Mouse (Mus musculus) gastrocnemius, postnatal 25 days (tissue): ENCODE results near the gene Odf2. TPM values are rescaled to one million over a fixed set of nuclear protein-coding genes. Genes with fewer than 3 reads are reported as not detected.
"Not testable (repeated sequence)": the region's sequence is repeated elsewhere in the genome, so short reads cannot be mapped to it uniquely, and the experiment has no call there.

Source experiments
- DNase-seq: peaks from one replicate; pipeline ENCODE4 v3.0.0; 2022
- total RNA-seq, 2 experiments: library from RNA; stranded (reverse); gene quantifications; 1 replicate in 1 of 2; 2 replicates in 1 of 2; pipeline ENCODE4 v1.2.3; 2021

Odf2 gene
- total RNA-seq, 2 experiments from 2014 or later, result 10.3 to 14.7 TPM

DNA sequence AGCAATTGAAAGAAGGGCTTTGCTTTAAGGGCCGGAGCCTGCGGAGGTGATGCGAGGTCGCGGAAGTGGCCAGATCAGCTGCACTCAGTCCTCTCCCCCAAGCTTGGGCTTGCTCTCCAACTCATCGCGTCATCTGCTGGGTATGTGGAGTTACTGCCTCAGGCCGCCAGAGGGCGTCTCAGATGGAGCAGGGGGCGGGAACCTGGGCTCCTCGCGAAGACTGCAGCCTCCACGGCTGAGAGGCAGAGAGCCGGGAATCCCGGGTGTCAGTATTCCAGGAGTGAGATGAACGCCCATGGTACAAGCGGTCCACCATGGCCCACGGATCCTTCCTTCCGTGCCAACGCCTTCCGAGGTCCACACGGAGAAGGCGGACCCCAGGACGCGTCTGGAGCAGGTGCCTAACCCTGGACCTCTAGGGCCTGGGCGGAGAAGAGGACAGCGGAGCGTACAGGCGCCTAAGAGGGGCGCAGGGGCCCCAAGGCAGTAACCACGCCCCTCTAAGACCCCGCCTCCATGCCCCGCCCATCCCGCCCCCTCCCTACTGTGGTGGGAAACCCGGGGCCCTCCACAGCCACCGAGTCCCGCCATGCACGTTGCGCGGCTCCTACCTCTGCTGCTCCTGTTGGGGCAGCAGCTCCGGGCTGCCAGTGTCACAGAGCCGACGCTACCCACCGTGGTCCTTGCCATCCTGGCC is 19.9 kb upstream of the Odf2 start, which contains the start of gene Cercam:
Gene Cercam (plus strand): TSS at position 216 of the 697 bp plus-strand sequence.
- peak; percentile 86 for DNase-seq

DNA sequence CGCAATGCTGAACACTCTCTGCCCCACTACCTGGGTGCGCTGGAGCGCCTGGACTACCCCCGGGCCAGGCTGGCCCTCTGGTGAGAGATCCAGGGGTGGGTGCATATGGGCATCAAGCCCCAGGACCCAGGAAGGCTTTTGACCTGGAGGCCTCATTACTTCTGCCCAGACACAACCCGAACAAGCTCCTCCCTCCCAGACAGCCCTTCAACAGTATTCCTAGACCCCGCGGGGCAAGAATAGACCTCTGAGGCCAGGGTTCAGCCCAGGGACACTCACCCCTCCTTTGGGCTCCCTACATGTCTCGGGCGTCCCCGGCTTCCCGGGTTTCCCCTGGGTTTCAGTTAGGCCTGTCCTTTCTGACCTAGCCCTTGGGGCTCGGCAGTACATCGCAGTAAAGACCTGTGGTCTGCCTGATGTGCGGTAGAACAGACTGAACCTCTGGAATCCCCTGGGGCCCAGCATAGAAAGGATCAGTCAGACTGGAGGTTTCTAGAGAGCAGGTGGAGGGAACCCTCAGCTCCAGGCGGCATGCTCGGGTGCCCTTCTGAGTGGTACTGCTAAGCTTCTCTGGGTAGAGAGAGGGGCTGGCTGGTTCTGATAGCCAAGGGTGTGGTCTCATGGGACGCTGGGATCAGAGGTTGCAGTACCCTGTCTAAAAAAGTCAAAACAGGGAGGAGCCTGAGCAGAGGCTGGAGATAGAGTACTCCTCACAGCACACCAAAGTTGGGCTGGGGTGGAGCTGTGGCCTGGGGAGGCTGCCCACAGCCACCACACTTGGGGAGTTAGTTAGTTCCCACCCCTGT is 19.2 kb upstream of the Odf2 start:
- DNase-seq, result peak; percentile 61

DNA sequence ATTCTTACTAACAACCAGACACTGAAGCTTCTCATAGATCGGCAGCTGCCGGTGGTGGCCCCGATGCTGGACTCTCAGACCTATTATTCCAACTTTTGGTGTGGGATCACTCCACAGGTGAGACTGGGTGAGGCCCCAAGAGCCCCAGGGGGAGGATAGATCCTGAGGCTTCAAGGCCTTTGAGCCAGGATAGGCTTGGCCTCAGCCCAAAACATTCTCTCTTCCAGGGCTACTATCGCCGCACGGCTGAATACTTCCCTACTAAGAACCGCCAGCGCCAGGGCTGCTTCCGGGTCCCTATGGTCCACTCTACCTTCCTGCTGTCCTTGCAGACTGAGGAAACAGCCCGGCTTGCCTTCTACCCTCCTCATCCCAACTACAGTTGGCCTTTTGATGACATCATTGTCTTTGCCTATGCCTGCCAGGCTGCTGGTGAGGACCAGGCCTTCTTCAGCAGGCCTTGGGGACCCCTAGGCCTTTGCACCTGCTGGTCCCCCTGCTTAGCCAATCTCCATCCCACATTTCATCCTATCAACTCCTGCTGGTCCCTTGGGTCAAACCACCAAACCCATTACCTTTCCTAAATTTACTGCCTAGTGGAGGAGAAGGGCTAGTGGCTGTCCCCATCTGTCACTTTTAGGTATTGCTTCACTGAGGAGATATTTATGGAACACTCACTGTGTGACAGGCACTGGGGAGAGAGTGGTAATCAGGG is 16.3 kb upstream of the Odf2 start:
- no peak for DNase-seq

DNA sequence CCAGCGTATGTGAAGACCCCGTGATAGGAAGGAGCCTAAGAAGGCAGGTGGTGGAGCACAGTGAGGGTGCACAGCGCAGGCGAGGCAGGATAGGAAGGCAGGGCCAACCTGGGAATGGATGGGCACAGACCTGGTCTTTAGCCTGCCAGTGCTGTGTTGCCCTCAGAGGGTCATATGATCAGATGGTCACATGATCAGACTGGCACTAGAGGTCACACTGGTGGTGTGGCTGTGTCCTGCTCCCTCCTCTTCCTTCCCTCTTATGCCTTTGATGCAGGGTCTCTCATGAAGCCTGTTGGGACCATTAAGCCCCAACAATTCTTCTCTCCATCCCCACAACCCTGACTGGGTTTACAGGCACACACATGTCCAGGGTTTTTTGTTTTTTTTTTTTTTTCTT is 15.2 kb upstream of the Odf2 start:
- no peak for DNase-seq

DNA sequence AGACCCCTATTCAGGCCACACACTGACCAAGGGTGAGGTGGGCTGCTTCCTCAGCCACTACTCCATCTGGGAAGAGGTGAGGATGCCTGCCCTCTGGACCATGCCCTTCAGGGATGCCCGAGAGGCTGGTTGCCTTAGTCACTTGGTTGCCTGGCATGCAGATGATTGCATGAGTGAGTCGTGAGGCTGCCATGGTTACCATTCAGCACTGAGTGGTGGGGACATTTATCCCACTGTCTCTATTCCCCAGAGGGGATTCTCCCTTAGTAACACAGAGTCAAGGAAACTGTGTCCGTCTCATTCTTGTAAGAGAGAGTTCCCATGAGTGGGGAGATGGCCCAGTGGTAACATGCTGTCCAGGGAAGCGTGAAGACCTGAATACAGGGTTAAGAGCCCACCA is 11.0 kb upstream of the Odf2 start:
- no peak for DNase-seq

DNA sequence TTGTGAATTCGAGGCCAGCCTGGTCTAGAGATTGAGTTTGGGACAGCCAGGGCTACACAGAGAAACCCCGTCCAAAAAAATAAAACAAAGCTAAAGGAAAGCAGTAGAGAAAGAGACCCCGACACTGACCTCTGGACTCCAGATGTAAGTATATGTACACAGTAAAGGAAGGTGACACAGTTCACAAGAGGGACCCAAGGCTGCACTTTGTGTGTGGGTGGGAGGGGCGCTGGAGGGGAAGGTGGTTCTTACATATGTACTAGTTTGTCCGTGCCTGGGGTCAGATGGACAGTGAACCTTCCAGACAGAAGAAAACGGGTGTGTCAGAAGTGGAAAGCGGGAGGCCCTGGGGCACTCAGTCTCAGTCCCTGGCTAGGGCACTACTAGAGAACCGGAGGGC is 9.8 kb upstream of the Odf2 start:
- no peak for DNase-seq

DNA sequence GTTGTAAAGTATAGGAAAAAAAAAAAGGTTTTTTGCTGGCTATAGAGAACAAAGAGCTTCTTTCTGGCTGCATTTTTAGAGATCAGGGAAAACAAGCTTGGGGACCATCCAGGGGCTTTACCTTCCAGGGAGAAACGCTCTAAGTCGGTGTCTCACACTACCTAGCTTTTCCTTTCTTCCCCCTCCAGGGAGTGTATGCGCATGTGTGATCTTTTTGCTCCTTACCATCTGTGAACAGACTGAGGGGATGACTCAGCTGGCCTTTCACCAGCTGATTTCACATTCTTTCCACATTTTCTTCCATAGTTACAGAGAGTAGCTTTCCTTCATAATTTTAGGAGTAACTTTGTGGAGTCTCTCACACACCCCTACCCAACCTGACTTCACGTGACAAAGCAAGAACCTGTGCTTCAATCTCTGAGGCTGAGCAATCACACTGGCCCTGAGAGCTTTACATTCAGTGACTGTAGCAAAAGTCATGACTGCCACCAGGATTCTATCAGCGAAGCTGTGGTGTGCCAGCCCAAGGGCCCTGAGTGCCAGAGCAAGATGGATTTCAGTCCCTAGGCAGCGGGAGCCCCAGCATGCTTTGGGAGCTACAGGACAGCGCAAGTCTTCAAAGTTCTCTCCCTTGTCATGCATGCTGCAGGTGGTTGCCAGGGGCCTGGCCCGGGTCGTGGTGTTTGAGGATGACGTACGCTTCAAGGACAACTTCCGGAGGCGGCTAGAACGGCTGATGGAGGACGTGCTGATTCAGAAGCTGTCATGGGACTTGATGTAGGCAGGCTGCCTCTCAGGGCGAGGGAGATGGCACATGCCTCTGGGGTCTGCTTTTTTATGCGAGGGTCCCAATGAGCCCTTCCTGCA is 8.8 kb upstream of the Odf2 start:
- no peak for DNase-seq

DNA sequence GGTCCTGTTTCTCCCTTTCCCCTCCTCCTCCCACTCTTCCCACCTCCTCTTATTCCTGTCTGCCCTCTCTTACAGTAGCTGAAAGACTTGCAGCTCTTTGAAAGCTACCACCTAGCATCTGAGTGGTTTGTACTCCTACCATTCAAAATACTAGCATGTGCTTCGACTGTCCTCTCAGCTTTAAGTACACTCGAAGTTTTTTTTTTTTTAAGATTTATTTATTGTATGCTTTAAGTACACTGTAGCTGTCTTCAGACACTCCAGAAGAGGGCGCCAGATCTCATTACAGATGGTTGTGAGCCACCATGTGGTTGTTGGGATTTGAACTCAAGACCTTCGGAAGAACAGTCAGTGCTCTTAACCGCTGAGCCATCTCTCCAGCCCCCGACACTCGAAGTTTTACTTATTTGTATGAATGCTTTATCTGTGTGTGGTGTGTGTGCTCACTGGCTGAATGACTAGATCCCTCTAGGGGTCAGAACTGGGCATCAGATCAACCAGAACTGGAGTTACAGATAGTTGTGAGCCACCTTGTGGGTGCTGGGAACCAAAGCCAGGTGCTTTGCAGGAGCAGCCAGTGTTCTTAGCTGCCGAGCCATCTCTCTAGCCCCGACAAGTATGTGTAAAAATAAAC is 2.2 kb upstream of the Odf2 start:
- not testable (repeated sequence) for DNase-seq

DNA sequence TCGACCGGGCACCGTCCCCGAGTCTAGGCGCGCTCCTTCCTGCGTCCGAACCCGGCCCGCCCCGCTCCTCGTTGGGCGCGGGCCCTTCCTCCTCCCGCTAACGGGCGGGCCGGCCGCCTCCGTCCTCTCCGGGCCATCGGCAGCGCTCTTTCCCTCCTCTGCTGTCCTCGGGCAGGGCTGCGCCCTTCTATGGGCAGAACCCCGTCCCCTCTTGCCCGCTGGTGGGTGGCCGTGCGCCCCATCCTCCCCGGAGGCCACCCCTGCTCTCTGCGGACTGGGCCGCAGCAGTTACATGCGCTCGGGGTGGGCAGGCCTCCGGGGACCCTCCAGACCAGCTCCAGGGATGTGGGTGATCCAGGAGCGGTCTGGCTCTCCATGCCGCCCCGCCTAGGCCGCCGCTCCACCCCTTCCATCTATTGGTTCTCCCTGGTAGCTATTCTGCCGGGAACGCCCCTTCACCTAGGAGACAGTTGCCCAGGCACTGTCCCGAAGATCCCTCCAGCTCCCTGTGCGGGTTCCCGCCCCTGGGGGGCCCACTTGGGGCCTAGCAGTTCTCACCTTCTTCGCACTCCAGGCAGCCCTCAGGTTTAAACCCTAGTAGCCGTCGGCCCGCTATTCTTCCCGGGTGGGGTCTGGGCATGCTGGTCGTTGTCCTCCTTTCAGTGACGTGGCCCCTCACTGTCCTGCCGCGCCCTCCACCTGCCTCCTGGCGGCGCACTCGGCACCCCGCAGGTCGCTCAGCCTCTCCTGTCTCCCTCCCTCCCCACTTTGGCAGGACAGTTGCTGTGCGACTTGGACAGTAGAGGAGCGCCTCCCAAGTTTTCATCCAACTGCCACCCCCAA is 1.2 kb downstream of the Odf2 start:
- DNase-seq, result peak; percentile 84

DNA sequence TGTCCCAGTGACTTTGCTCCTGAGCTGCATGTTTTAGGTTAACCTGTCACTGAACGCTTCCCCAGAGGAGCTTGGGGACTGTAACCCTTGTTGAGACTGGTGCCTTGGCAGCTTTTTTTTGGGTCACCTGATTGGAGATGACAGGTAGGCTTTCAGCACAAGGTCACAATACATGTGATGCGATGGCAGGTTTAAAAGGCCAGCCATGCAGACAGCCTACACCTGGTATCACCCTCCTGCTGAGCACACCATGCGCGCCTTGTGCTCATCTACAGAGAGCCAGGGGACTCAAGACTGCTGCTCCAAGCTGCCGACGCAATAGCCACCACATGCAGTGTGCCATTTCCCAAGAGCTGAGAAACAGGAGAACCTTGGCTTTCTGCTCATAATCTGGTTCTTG is 2.8 kb downstream of the Odf2 start:
- no peak for DNase-seq

DNA sequence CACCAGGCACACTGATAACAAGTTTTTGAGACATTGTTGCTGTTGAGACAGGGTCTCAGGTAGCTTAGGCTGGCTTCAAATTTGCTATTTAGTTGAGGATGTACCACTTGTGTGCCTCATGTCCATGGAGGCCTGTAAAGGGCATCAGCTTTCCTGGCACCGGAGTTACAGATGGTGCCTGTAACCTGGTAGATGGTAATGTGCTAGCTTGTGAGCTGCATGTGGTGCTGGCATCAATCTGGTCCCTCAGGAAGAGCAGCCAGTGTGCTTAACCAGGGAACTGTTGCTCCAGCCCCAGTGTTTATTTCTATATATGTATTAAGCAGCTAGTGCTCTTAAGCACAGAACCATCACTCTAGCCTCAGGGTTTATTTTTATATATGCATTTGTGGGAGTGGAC is 7.0 kb downstream of the Odf2 start:
- no peak for DNase-seq

DNA sequence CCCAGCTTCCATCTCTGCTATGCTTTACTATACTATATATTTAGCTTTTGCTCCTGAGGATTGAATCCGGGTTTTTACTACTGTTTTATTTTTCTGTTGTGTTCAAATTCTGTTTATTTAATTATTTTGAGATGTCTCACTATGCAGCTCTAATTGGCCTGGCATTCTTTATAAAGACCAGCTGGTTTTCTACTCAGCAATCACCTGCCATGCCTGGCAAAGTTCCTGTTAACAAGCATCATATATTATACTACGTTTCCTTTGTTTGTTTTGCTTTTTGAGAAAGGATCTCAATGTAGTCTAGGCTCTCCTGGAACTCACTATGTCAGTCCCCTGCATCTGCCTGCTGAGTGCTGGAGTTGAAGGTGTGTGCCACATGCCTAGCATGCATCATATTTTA is 8.3 kb downstream of the Odf2 start:
- no peak for DNase-seq

DNA sequence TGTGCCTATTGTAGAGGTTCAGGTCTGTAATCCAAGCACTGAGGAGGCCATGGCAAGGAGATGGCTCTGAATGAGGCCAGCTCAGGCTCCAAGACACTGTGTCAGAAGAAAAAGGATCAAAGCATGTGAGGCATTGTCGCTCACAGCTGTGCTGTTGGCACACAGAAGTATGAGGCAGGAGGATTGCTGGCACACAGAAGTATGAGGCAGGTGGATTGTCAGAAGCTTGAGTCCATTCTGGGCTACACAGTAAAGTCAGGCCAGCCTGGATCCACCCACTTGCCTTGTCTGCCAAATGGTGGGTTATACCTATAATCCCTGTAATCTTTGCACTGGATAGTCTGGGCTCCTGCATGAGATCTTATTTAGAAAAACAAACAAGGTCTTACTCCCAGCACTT is 9.1 kb downstream of the Odf2 start:
- no peak for DNase-seq

DNA sequence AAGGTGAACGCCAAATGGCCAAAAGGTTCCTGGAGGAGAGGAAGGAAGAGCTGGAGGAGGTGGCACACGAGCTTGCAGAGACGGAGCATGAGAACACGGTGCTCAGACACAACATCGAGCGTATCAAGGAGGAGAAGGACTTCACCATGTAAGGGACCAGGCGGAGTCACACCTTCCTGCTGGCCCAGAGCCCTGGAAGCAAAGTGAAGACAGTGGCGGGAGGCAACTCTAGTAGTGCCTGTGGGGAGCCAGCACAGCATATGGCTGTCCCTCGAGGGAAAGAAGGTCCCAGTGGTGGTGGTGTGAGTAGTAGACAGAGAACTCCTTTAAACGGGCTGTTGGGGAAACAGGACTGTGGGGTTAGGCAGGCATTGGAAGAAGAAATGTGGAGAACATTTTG is 13.2 kb downstream of the Odf2 start:
- no peak for DNase-seq

DNA sequence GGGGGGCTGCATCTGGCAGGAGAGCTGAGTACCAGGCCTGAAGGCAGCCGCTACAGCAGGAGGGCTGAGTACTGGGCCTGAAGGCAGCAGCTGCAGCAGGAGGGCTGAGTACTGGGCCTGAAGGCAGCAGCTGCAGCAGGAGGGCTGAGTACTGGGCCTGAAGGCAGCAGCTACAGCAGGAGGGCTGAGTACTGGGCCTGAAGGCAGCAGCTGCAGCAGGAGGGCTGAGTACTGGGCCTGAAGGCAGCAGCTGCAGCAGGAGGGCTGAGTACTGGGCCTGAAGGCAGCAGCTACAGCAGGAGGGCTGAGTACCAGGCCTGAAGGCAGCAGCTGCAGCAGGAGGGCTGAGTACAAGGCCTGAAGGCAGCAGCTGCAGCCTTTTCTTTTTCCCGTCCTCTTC is 19.1 kb downstream of the Odf2 start:
- DNase-seq, result not testable (repeated sequence)

DNA sequence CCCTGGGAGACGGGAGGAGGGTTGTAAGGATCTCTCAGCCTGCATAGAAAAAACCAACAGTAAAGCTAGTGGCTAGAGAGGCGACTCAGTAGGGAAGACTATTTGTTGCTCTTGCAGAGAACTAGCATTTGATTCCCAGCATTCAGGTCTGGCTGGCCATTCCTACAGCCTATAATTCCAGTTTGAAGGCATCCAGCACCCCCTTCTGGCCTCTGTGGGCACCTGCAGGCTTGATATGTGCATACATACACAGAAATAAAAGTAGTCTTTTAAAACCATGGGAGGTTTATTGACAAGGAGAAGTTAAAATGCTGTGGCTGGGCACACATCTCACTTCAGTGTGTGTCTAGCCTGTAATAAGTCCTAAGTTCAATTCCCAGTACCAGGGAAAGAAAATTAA is 21.0 kb downstream of the Odf2 start:
- no peak for DNase-seq

DNA sequence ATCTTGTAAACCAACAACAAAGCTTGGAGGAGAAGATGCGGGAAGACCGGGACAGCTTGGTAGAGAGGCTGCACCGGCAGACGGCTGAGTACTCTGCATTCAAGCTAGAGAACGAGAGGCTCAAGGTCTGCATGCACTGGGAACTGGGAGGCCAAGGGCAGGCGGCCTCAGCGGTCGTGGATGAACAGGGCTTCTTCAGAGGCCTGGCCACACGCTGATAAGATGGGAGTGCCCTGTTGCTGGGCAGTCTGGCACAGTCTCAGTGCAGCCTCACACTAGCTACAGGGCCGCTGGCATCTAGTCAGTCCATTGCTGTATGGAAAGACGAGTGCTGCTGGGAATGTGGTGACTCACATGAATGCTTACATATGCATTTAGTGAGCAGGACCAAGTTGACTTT is 28.6 kb downstream of the Odf2 start:
- DNase-seq, result no peak

DNA sequence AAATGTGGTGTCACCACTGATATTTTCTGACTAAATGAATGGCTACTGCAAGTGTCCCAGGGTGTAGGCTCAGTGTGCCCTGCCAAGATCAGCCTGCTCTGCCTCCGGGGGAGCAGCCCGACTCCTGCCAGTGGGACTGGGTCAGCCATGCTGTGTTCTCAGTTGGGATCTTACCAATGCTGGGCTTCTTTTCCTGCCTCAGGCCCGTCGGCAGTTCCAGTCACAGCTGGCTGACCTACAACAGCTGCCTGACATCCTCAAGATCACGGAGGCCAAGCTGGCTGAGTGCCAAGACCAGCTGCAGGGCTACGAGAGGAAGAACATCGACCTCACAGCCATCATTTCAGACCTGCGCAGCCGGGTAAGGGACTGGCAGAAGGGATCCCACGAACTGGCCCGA is 33.0 kb downstream of the Odf2 start:
- peak; percentile 65 for DNase-seq

DNA sequence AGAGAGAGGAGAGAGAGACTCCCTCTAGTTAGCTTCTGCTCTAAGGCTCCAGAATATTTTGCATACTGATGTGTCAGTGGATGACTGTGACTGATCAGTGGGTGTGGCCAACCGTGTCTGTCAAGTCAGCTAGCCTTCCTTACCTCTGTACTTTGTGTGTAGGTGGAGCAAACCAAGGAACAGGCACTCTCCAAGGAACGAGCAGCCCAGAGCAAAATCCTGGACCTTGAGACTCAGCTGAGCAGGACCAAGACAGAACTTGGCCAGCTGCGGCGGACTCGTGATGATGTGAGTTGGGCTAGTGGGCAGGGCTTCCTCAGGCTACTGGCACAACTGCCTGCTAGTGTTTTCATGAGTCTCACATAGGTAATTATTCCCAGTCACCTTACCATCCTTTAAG is 37.5 kb downstream of the Odf2 start:
- DNase-seq, result no peak

DNA sequence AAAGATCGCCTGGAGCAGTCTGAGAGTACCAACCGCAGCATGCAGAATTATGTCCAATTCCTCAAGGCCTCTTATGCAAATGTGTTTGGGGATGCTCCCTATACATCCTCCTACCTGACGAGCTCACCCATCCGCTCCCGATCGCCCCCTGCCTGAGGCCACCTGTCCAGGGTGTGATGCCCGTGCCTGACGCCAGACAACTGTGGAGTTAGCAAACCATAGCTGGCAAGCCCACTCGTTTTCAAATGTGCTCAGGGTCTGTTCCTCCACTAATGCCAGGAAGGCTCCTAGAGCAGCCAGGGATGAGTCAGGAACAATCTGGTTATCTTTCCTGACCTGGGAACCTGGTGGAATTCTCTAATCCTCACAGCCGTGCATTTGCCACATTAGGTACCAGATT is 41.5 kb downstream of the Odf2 start:
- no peak for DNase-seq

DNA sequence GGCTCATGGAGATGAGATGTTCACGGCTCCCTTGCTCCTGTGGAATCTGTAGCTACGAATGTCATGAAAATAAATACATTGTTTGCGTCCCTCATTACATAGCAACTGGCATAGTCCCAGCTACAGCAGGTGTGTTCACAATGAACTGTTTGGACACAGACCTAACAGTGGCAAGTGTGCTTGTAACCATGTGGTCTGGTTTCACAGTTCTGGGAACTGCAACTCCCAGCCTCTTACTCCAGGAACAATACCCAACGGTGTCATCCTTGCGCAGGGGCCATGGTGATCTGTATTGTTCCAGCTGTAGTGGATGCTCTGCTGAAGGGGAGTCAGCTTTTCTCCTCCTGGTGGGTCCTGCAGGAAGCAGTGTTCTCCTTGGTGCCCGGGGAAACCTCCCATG is 42.2 kb downstream of the Odf2 start:
- no peak for DNase-seq
